Mouse (Mus musculus) erythroblast, embryonic 14.5 days (primary cell): ENCODE measurements around the gene Astn2. TPM values are rescaled to one million over a fixed set of nuclear protein-coding genes. Genes with fewer than 3 reads are reported as not detected.

ENCODE experiments used
- H3K27me3 ChIP-seq: 2 replicates; pipeline ENCODE4 v1.6.1; 2012; ENCODE audit warnings: inconsistent platforms; ENCODE audit not compliant: control insufficient read depth
- H3K36me3 ChIP-seq: 2 replicates; pipeline ENCODE4 v1.6.1; 2012; ENCODE audit warnings: mild to moderate bottlenecking, inconsistent platforms; ENCODE audit not compliant: control insufficient read depth
- H3K4me1 ChIP-seq: 2 replicates; pipeline ENCODE4 v1.6.1; 2012; ENCODE audit warnings: inconsistent platforms; ENCODE audit not compliant: control insufficient read depth
- H3K4me3 ChIP-seq: replicated peaks from 2 replicates; pipeline ENCODE3; 2012; ENCODE audit warnings: moderate library complexity, mild to moderate bottlenecking, inconsistent platforms
- H3K9me3 ChIP-seq: 2 replicates; pipeline ENCODE4 v1.6.1; 2012; ENCODE audit warnings: low read length, inconsistent platforms, mixed read lengths; ENCODE audit not compliant: control insufficient read depth
- GATA1 ChIP-seq: IDR thresholded peaks from 2 replicates; pipeline ENCODE4 v1.6.1; 2012; ENCODE audit warnings: low read length, inconsistent platforms, mixed read lengths
- TAL1 ChIP-seq: IDR thresholded peaks from 3 replicates; pipeline ENCODE4 v1.6.1; 2012; ENCODE audit warnings: low read length, inconsistent platforms, mixed read lengths
- polyA plus RNA-seq: library from polyadenylated mRNA; stranded (reverse); fragments of >175 nt; gene quantifications from 2 replicates; pipeline ENCODE4 v1.2.3, GENCODE M21; 2012

Astn2 gene
- polyA plus RNA-seq, 1 experiment, result not detected

- Histone ChIP-seq H3K27me3 (no peaks in the 10 kb centered on the region), H3K4me1 (no peaks in the 10 kb centered on the region), H3K4me3 (no peak overlapping the region), H3K9me3 (no peaks in the 10 kb centered on the region), H3K36me3 (peaks cover 3% of the 10 kb centered on the region; the same call in 1 of the 2 replicates)
- TF ChIP-seq GATA1 (no peak), TAL1 (no peak)
Measured at GRCm38 (mm10) chr4:65620125-65620524, 784.3 kb downstream of the Astn2 start.

GRCm38 (mm10) chr4:65613135-65613534 is 791.3 kb downstream of the Astn2 start:
- H3K27me3 ChIP-seq, result no peaks in the 10 kb centered on the region

GRCm38 (mm10) chr4:65610896-65611295 is 793.5 kb downstream of the Astn2 start:
- H3K4me1 ChIP-seq, result peaks cover 13% of the 10 kb centered on the region
- TF ChIP-seq TAL1 (no peak), GATA1 (no peak)
- no peaks in the 10 kb centered on the region for H3K27me3 ChIP-seq
- no peak overlapping the region for H3K4me3 ChIP-seq
- H3K9me3 ChIP-seq, result peaks cover 7% of the 10 kb centered on the region
- H3K36me3 ChIP-seq, result peaks cover 24% of the 10 kb centered on the region

More at GRCm38 (mm10) chr4:65613135-65613534, 791.3 kb downstream of the Astn2 start:
- peaks cover 24% of the 10 kb centered on the region for H3K36me3 ChIP-seq
- H3K4me3 ChIP-seq, result no peak overlapping the region
- H3K4me1 ChIP-seq, result no peaks in the 10 kb centered on the region
- no peak for TF ChIP-seq TAL1
- TF ChIP-seq GATA1, result no peak
- peaks cover 7% of the 10 kb centered on the region for H3K9me3 ChIP-seq

- Histone ChIP-seq H3K9me3 (peaks cover 7% of the 10 kb centered on the region), H3K4me1 (peaks cover 17% of the 10 kb centered on the region), H3K4me3 (no peak overlapping the region), H3K36me3 (peaks cover 22% of the 10 kb centered on the region), H3K27me3 (no peaks in the 10 kb centered on the region)
- TF ChIP-seq TAL1 (no peak), GATA1 (no peak)
Measured at GRCm38 (mm10) chr4:65610329-65610728, 794.1 kb downstream of the Astn2 start.

GRCm38 (mm10) chr4:65608112-65608511 is 796.3 kb downstream of the Astn2 start:
- Histone ChIP-seq H3K27me3 (no peaks in the 10 kb centered on the region), H3K36me3 (peaks cover 2% of the 10 kb centered on the region), H3K4me1 (peaks cover 27% of the 10 kb centered on the region), H3K9me3 (no peaks in the 10 kb centered on the region), H3K4me3 (no peak overlapping the region)
- TF ChIP-seq GATA1 (no peak), TAL1 (no peak)

GRCm38 (mm10) chr4:65607184-65607631 is 797.2 kb downstream of the Astn2 start:
- no peaks in the 10 kb centered on the region for H3K27me3 ChIP-seq
- no peaks in the 10 kb centered on the region for H3K36me3 ChIP-seq
- H3K4me1 ChIP-seq, result peaks cover 33% of the 10 kb centered on the region
- TF ChIP-seq GATA1 (no peak), TAL1 (no peak)
- no peak overlapping the region for H3K4me3 ChIP-seq
- no peaks in the 10 kb centered on the region for H3K9me3 ChIP-seq

GRCm38 (mm10) chr4:65605151-65605702 is 799.2 kb downstream of the Astn2 start:
- Histone ChIP-seq H3K9me3 (no peaks in the 10 kb centered on the region), H3K4me3 (peak overlapping the region; percentile 84), H3K4me1 (peaks cover 33% of the 10 kb centered on the region), H3K27me3 (no peaks in the 10 kb centered on the region), H3K36me3 (no peaks in the 10 kb centered on the region)
- TF ChIP-seq GATA1 (no peak), TAL1 (no peak)

GRCm38 (mm10) chr4:65604504-65605150 is 799.8 kb downstream of the Astn2 start, which contains the start of gene Trim32:
Gene Trim32, plus strand, starts transcription at chr4:65604986.
- H3K9me3 ChIP-seq, result no peaks in the 10 kb centered on the region
- TF ChIP-seq GATA1 (no peak), TAL1 (no peak)
- peaks cover 33% of the 10 kb centered on the region for H3K4me1 ChIP-seq
- H3K27me3 ChIP-seq, result no peaks in the 10 kb centered on the region
- no peaks in the 10 kb centered on the region for H3K36me3 ChIP-seq
- peak within 1 kb of the TSS; percentile 84 for H3K4me3 ChIP-seq

- no peaks in the 10 kb centered on the region for H3K36me3 ChIP-seq
- no peaks in the 10 kb centered on the region for H3K27me3 ChIP-seq
Measured at GRCm38 (mm10) chr4:65594601-65595369, 809.6 kb downstream of the Astn2 start.

More at GRCm38 (mm10) chr4:65594601-65595369, 809.6 kb downstream of the Astn2 start:
- H3K9me3 ChIP-seq, result no peaks in the 10 kb centered on the region
- H3K4me3 ChIP-seq, result no peak overlapping the region
- no peaks in the 10 kb centered on the region for H3K4me1 ChIP-seq
- no peak for TF ChIP-seq GATA1
- no peak for TF ChIP-seq TAL1
